Mouse (Mus musculus) left cerebral cortex, adult 8-10 months (tissue): ENCODE measurements around the gene Smim22. TPM values are rescaled to one million over a fixed set of nuclear protein-coding genes. Genes with fewer than 3 reads are reported as not detected.

ENCODE experiments used
- DNase-seq, 2 experiments: peaks; one replicate each; pipeline ENCODE4 v3.0.0; 2022; ENCODE audit warnings: low spot score in 2 of 2
- total RNA-seq, 4 experiments: library from RNA; stranded (reverse); gene quantifications; 2 replicates each; pipeline ENCODE4 v1.2.4; 2022

Smim22 gene
- total RNA-seq, 4 experiments from 2014 or later, result not detected

DNA sequence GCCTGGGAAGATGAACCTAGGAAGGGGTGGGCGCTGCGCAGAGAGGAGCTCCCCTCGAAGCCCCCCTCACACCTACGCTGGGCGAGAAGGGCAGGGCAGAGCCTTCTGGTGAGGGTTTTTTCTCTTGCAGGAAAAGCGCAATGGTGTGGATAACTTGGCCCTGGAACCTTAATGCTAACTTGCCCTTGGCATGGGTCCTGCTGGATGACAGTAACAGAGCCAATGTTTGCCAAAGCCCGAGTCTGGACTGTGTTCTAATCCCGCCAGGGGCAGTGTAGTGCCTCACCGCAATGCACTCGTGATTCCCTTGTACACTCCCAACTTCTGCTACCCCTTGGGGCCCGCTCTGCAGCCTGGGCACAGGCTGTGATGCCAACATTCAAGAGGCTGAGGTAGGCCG is 988 bp downstream of the Smim22 start:
- no peak for DNase-seq

DNA sequence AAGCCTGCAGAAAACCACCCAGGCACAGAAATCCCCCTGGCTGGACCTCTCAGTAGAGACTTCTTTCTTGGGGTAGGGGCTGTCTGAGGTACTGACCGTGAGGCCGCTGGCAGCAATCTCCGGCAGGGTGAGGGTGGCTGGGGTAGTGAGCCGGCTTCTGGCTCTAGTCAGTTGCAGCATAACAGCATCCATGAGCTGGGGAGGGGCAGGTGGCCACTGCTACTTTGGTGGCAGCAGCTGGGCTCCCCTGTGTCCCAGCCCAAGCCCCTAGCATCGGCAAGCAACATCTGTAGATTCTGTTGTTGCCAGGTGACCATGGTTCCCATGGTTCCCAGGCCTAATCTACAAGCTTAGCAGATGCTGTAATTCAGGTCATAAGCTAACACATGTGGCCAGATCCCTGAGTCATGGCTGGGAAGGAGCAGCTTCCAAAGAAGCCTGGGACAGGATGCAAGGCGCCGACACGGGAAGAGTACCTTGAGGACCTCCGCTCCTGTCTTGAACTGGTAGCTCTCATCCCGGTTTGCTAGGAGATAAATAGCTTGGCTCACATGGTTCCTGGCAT is 3.4 kb downstream of the Smim22 start:
- no peak for DNase-seq

DNA sequence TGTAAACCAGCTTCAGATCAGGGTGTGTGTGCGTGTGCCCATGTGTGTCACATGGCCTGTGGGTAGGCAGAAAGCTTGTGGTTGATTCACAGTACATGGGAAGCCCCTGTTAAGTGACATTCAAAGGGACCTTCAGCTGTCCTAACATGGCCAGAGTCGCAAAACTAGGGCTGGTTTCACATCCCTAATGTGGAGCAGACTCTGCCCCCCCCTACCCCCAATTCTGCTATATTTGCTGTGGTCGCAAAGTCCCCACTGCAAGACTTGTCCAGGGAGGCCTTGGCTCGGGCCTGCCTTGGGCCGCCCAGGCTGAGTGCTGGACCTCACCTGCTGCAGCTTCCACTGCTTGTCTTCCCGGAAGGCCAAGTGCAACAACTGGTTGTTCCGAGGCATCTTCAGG is 4.2 kb downstream of the Smim22 start:
- DNase-seq, result no peak

DNA sequence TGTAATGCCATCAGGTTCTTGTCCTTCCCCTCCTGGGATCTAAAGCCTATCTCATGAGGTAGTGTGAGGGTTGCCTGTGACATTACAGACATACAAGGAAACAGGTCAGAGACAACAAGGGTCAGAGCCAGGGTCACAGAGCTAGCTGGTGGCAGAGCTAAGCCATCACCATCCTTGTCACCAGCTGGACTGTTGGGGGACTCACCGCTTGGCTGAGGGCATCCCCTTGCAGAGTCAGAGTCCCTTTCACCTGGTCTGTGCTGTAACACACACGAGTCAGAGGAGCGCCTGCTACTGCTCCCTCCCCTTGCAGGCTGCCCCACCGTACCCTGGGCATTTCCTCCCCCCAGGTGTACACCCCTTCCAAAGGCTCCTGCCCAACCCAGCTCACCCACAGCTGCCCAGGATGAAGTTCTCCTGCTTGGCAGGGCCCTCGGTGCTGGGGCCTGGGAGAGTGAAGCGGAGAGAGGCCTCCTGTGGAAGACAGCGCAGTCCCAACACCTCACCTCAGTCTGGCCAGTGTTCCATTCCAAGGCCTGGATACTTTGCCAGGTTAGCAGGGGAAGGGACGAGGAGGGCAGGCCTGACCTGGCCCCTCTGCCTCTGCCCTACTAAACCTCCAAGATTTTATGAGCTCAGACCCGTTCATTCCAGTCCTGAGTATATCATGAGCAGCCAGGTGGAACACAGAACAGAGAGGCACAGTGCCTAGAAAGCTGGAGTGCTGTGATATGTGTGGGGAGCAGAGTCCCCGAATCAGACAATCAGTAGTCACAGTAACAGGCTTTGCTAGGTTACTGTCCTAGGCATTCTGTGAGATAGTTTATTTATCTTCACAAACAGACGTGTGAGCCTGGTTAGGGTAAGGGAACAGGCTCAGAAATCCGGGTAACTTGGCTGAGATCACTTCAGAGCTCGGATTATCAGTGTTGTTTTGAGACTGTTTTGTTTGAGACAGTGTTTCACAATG is 5.2 kb downstream of the Smim22 start:
- DNase-seq, result no peak

DNA sequence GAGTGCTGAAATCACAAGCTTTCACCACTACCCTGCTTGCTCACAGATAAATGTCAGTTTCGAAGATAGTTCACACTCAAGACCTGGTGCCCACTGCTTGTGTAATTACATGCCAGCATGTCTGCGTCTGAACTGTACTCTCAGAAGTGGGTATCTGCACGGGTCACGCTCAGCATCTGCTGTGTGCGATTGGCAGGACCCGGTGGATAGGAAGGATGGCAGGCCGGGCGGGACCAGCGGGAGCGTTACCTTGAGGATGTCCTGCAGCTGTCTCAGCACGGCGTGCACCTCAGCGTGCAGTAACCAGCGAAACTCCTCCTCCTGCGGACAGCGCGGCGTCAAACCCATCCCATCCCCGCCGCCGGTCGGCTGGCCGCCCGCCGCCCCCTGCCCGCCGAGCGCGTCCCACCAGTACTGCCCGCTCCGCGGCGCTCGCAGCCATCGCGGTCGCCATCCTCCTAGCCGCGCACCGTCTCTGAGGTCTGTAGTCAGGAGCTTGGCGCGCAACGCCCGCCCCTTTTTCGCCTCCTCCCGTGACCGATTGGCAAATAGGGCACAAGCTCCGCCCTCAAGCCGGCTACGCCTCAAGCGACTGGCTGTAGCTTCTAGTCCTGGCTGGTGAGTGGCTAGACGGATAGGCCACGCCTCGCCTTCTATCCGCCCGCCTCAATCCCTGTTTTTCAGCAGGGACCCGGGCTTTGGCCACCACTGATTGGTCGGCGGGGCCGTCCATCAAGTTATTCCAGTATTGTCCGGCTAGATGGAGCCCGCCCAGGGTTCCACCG is 6.2 kb downstream of the Smim22 start, which contains the start of gene Rogdi:
Gene Rogdi (minus strand): TSS at position 500 of the 785 bp plus-strand sequence.
- DNase-seq, result peak; percentile 94 to 100

DNA sequence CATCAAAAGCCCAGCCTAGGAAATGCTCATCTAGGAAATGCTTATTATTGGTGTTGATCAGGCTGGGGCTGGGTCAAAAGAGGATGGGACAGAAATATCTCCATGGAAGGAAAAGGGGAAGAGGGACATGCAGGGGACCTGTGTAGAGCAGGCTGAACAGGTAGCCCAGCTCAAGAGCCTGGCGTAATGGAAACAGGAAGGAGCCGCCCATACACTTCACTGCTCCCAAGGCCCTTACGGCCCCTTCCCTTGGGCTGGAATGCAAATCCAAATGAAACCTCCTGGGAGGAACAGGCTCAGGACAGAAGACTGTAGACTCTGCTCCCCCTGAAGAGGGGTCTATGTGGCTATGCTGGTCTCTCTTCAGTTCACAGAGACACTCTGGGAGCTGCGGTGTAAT is 7.5 kb downstream of the Smim22 start:
- no peak for DNase-seq

DNA sequence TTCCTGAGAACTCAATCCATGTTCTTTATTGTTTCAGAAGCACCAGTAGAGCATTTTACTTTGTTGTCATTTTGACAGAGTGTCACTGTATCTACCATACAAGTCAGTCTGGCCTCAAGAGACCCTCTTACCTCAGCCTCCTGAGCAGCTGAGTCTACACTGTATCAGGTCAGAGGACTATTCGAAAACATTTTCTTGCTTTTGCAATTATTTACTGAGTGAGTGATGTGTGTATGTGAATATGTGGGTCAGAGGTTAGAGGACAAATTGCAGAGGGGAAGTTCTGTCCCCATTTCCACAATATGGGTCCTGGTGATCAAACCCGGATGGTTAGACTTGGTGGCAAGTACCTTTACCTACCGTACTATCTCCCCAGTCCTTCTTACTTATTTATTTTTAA is 16.9 kb downstream of the Smim22 start:
- DNase-seq, result no peak

DNA sequence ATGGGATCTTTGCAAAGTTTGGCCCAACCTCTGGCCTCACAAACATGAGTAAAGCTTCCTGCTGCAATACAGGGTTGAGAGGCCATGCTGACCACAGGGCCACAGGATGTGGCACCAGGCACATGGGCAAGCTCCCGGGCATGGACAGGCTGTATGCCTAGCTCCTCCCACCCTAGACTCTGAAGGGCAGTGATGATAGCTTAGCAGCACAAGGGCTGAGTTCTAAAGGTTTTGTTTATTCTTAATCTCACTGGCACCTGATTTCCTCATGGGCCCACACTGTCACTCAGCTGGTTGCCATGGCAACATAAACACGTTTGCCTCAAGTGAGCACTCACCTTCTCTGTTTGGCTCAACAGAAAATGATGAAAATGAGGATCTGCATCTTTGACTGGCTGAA is 22.8 kb downstream of the Smim22 start:
- DNase-seq, result no peak

DNA sequence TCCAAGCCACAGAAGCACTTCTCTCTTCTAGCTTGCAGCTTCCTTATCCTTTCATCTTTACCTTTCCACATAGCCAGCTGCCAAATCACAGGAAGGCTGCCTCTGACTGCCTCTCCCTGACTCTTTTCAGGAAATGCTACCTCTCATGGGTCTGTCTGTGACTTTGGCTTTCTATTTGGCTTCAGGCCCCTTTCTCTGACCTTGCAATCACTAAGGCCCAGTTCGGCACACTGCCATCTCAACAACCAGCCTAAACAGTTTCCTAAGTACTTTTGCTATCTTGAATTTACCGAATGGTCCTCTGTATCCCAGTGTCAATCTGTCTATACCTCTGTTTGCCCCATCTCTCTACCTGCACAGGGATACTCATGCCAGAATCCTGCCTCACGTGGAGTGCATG is 28.5 kb downstream of the Smim22 start:
- DNase-seq, result no peak

DNA sequence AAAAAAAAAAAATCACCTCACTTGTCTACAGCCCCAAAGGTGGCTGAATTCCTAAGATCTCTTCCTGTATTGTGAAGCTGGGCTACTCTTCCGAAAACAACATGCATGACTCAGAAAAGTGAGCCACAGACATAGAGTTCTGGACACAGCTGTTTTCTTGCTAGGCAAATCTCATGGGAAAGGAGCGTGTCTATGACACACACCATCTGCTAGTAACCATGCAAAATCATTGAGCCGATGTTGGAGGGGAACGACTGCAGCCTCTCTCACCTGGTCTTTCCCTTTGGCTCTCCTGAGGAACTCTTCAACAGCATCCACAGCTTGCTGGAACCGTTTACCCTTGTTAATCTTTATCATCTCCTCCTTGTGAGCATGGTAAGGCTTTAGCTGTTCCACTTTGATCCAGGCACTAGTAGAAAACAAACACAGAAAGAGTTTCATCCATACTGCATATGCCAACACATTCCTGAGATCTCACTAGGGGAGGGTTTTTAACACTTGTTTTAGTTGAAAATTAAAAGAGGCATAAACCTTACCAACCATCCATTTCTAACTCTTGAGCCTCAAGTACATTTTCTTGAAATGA is 29.7 kb downstream of the Smim22 start:
- DNase-seq, result no peak

DNA sequence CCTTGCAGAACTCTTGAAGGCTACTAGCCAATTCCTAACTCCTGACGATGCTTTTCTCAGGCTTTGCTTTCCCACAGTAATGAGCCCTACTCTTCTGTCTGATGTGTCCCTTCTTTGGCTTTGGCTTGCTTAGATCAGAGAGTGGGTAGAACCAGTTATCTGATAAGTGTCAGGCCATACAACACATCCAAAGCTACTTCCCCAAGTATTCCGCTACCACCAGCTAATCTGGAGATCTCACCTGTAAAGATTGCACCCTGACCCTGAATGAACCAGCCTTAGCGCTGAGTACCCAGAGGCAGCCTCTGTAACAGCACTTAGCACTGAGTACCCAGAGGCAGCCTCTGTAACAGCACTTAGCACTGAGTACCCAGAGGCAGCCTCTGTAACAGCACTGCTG is 38.2 kb downstream of the Smim22 start:
- DNase-seq, result no peak

DNA sequence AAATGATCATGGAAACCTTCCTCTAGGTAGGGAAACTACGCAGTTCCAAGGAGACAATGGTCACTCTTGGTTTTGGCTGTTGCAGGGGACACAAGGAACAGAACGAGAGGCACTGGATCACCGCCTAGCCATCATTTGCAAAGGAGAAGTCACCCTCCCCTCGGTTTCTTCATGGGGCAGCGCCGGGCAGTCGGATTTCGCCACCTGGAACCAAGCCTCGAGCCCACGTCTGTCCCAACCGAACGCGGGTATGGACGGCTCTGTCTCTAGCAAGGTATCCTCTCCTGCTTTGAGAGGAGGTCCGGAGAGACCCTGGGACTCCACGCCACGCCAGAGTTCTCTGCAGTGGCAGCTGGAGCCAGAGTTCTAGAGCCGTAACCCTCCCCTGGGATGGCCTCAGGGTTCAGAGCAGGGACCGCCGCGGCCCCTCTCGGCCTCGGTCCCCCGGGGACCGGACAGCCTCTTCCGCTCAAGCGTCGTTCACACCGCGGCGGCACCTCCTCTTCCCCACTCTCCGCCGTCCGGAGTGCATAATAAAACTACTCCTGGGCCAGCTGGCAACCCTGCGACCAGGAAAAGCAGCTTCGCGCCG is 42.2 kb downstream of the Smim22 start:
- DNase-seq, result peak in 1 of 2 experiments; percentile 11

DNA sequence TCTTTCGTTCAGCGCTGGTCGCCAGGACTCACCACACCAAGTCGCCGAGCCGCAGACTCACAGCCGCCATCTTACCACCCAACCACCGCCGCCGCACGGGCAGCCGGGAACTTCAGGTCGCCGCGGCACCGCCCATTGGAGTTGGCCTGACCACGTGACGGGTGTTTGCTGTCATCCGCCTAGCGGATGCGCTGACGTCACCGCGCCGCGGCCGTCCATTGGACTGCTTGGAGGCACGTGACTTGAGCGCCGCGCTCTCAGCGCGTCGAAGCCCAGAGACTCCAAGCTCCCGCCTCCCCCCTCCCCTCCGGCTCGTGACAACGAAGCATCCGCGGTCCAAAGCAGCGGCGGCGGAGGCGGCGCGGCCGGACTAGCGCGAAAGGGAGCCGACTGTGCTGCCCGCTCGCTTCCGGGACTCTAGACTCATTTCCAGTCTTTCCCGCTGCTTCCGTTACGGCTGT is 42.7 kb downstream of the Smim22 start, which contains the start of the genes Glyr1 and Ubn1:
Gene Glyr1 (minus strand): TSS at position 90 of the 461 bp plus-strand sequence.
Gene Ubn1 (plus strand): TSS at position 284 of the 461 bp plus-strand sequence.
- DNase-seq, result peak; percentile 96 to 99

DNA sequence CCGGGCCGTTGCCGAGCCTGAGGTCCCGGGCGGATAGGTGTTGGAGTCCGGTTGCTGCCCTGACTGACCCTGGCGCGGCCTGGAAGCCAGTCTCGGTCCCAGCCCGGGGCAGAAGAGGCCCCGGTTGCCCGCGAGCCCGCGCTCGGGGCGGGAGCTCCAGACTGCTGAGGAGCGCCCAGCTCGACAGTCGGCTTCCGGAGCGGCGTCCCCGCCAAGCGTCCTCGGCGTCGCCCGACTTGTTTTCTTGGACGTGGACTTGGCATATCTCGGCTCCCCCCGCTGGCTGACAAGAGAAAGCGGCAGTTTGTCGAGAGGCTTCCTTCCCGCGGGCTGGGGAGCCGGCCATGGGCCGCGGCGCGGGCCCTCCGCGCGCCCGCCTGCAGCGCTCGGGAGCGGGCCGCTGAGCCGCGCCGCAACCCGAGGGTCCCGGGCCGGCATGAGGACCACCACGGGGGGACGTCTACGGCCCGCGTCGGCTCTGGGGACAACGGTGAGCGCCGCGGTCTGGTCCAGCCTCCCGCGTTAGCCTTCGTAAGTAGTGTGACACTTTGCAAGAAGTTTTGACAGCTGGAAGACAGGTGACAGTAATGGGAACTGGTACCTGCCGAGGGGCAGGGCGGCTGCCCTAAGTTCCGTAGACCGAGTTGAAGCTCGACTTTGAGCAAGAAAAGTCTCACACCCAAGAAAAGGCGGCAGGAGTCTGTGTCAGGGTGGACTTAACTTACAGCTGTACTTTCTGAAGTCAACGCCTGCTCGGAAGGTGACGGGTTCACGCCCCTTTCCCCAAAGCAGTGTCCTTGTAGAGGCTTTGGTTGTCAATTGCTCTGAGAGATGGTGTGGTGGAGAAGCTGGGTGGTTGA is 43.4 kb downstream of the Smim22 start:
- DNase-seq, result peak in 1 of 2 experiments; percentile 58

Other genes starting within 250 kb of the Smim22 start
- 100 to 1,000 TPM; 195 to 206 (median 203) TPM for gene Cdip1, start 217.0 kb upstream of the Smim22 start, total RNA-seq
- gene 4930562C15Rik, start 171.9 kb upstream of the Smim22 start, total RNA-seq, result not detected
- 10 to 100 TPM; 74.5 to 92.0 (median 80.8) TPM for gene Ubald1, start 127.0 kb upstream of the Smim22 start, total RNA-seq
- 100 to 1,000 TPM; 210 to 220 (median 214) TPM for gene Mgrn1, start 121.0 kb upstream of the Smim22 start, total RNA-seq
- gene Nudt16l1, start 68.5 kb upstream of the Smim22 start, total RNA-seq, result 10 to 100 TPM; 65.1 to 79.3 (median 69.9) TPM
- gene Anks3, start 43.1 kb upstream of the Smim22 start, total RNA-seq, result 10 to 100 TPM; 48.8 to 58.9 (median 56.3) TPM
- not detected for gene Sept12, start 9.4 kb upstream of the Smim22 start, total RNA-seq
- gene Rogdi, start 6.3 kb downstream of the Smim22 start, total RNA-seq, result 100 to 1,000 TPM; 160 to 204 (median 189) TPM
- 100 to 1,000 TPM; 139 to 152 (median 147) TPM for gene Glyr1, start 42.6 kb downstream of the Smim22 start, total RNA-seq
- 10 to 100 TPM; 36.4 to 42.8 (median 40.3) TPM for gene Ubn1, start 42.8 kb downstream of the Smim22 start, total RNA-seq
- gene Ppl, start 125.1 kb downstream of the Smim22 start, total RNA-seq, result 1 to 10 TPM; 1.7 to 3.0 (median 1.9) TPM
- 10 to 100 TPM in 1 of 4 experiments, 1 to 10 TPM in 3; 8.5 to 11.0 (median 8.9) TPM for gene Sec14l5, start 139.8 kb downstream of the Smim22 start, total RNA-seq
- 10 to 100 TPM; 11.3 to 16.3 (median 15.5) TPM for gene Nagpa, start 196.7 kb downstream of the Smim22 start, total RNA-seq
- gene AU021092, start 215.0 kb downstream of the Smim22 start, total RNA-seq, result 1 to 10 TPM; 4.1 to 5.7 (median 4.7) TPM
- 10 to 100 TPM; 26.4 to 34.8 (median 30.6) TPM for gene Alg1, start 226.3 kb downstream of the Smim22 start, total RNA-seq
- 1 to 10 TPM; 3.8 to 6.8 (median 5.6) TPM for gene Eef2kmt, start 248.7 kb downstream of the Smim22 start, total RNA-seq